ENCODE assay signal across 8 mouse cellular contexts in genomic region chr11:117332242-117333149, GRCm38 (mm10).
DNase-seq lines count a peak whose midpoint lies in the region; ATAC-seq lines count a peak whose summit lies in the region.

No protein-coding gene starts in this region.

- intact Hi-C loops in heart, postnatal 25 days (cut with DNase I), result no loop called here

- peak overlapping the region; percentile 98 for H3K27ac ChIP-seq in forebrain, embryonic 16.5 days (ENCODE audit: low read length)
- H3K27ac ChIP-seq in intestine, embryonic 14.5 days (ENCODE audit: low read depth), result peak overlapping the region; percentile 93
- H3K27ac ChIP-seq in midbrain, embryonic 14.5 days (replicated peaks; ENCODE audit: low read depth, low read length), result peak overlapping the region; percentile 99
- peak overlapping the region; percentile 90 for H3K27ac ChIP-seq in stomach, embryonic 16.5 days (ENCODE audit: low read length)

- peak; percentile 87 for ATAC-seq in forebrain, embryonic 16.5 days
- ATAC-seq in intestine, embryonic 14.5 days (replicated peaks; ENCODE audit: low FRiP score, low TSS enrichment, low read depth), result peak; percentile 83
- peak; percentile 93 for ATAC-seq in midbrain, embryonic 14.5 days (ENCODE audit: low FRiP score, low TSS enrichment)
- ATAC-seq in stomach, embryonic 16.5 days (ENCODE audit: insufficient read depth, low FRiP score), result peak; percentile 70

- H3K27me3 ChIP-seq in forebrain, embryonic 16.5 days (replicated peaks; ENCODE audit: control insufficient read depth, insufficient read depth, low read length), result no peaks in the 10 kb centered on the region
- no peaks in the 10 kb centered on the region for H3K27me3 ChIP-seq in intestine, embryonic 14.5 days (replicated peaks; ENCODE audit: control insufficient read depth, insufficient read depth, low read length)
- H3K27me3 ChIP-seq in midbrain, embryonic 14.5 days (ENCODE audit: control insufficient read depth, insufficient read depth, low read length), result no peaks in the 10 kb centered on the region
- no peaks in the 10 kb centered on the region for H3K27me3 ChIP-seq in stomach, embryonic 16.5 days (ENCODE audit: control insufficient read depth, insufficient read depth, low read length)

- no peaks in the 10 kb centered on the region for H3K36me3 ChIP-seq in forebrain, embryonic 16.5 days (ENCODE audit: control insufficient read depth, insufficient read depth)
- H3K36me3 ChIP-seq in intestine, embryonic 14.5 days (ENCODE audit: control insufficient read depth, insufficient read depth, low read length), result no peaks in the 10 kb centered on the region
- no peaks in the 10 kb centered on the region for H3K36me3 ChIP-seq in midbrain, embryonic 14.5 days (ENCODE audit: control insufficient read depth, insufficient read depth, low read length)
- H3K36me3 ChIP-seq in stomach, embryonic 16.5 days (ENCODE audit: control insufficient read depth, insufficient read depth, low read length), result no peaks in the 10 kb centered on the region

- H3K9ac ChIP-seq in forebrain, embryonic 16.5 days (replicated peaks; ENCODE audit: low read depth, low read length), result peak overlapping the region; percentile 93
- peak overlapping the region; percentile 80 for H3K9ac ChIP-seq in intestine, embryonic 14.5 days (ENCODE audit: low read length)
- H3K9ac ChIP-seq in midbrain, embryonic 14.5 days (replicated peaks; ENCODE audit: low read length), result peak overlapping the region; percentile 86
- H3K9ac ChIP-seq in stomach, embryonic 16.5 days (ENCODE audit: low read length), result peak overlapping the region; percentile 84

- DNase-seq in heart, adult 11 months, result peak; percentile 96
- no peak for DNase-seq in heart, postnatal 25 days (ENCODE audit: low spot score)
- peak; percentile 87 for DNase-seq in adrenal gland, postnatal 10 days
- DNase-seq in intestine, embryonic 14.5 days (ENCODE audit: low spot score), result peak; percentile 91
- DNase-seq in liver, result peak; percentile 75
- peak; percentile 93 for DNase-seq in midbrain, embryonic 14.5 days

- under 1% methylated on average over 37 of the region's 37 CpGs for WGBS in forebrain, embryonic 16.5 days
- WGBS in intestine, embryonic 14.5 days, result 2% methylated on average over 37 of the region's 37 CpGs
- WGBS in midbrain, embryonic 14.5 days, result under 1% methylated on average over 37 of the region's 37 CpGs
- 2% methylated on average over 37 of the region's 37 CpGs for WGBS in stomach, embryonic 16.5 days

- peak overlapping the region; percentile 76 for H3K4me3 ChIP-seq in forebrain, embryonic 16.5 days (replicated peaks; ENCODE audit: low read length)
- H3K4me3 ChIP-seq in intestine, embryonic 14.5 days (ENCODE audit: low read depth, low read length), result peak overlapping the region; percentile 61
- H3K4me3 ChIP-seq in midbrain, embryonic 14.5 days (replicated peaks; ENCODE audit: low read depth, low read length), result peak overlapping the region; percentile 67
- peak overlapping the region; percentile 60 for H3K4me3 ChIP-seq in stomach, embryonic 16.5 days (replicated peaks; ENCODE audit: low read length)

- H3K4me1 ChIP-seq in forebrain, embryonic 16.5 days (replicated peaks; ENCODE audit: control insufficient read depth, insufficient read depth, low read length), result peaks cover 47% of the 10 kb centered on the region
- peaks cover 60% of the 10 kb centered on the region for H3K4me1 ChIP-seq in intestine, embryonic 14.5 days (replicated peaks; ENCODE audit: control insufficient read depth, insufficient read depth, low read length)
- H3K4me1 ChIP-seq in midbrain, embryonic 14.5 days (ENCODE audit: control insufficient read depth, insufficient read depth, low read length), result peaks cover 42% of the 10 kb centered on the region
- H3K4me1 ChIP-seq in stomach, embryonic 16.5 days (ENCODE audit: control insufficient read depth, insufficient read depth, low read length), result peaks cover 61% of the 10 kb centered on the region

- peak overlapping the region; percentile 83 for H3K4me2 ChIP-seq in forebrain, embryonic 16.5 days (ENCODE audit: low read length)
- H3K4me2 ChIP-seq in intestine, embryonic 14.5 days (ENCODE audit: low read length), result peak overlapping the region; percentile 86
- peak overlapping the region; percentile 84 for H3K4me2 ChIP-seq in midbrain, embryonic 14.5 days (ENCODE audit: low read length)
- peak overlapping the region; percentile 89 for H3K4me2 ChIP-seq in stomach, embryonic 16.5 days (ENCODE audit: low read depth, low read length)

- H3K9me3 ChIP-seq in forebrain, embryonic 16.5 days (ENCODE audit: control insufficient read depth, low read length), result no peaks in the 10 kb centered on the region
- H3K9me3 ChIP-seq in intestine, embryonic 14.5 days (ENCODE audit: control insufficient read depth, low read length), result no peaks in the 10 kb centered on the region
- no peaks in the 10 kb centered on the region for H3K9me3 ChIP-seq in midbrain, embryonic 14.5 days (ENCODE audit: control insufficient read depth, low read length)
- no peaks in the 10 kb centered on the region for H3K9me3 ChIP-seq in stomach, embryonic 16.5 days (replicated peaks; ENCODE audit: control insufficient read depth, low read length)
